Mouse (Mus musculus): ENCODE measurements around the gene Vav3.
A peak's percentile ranks its signal among the peaks of the same experiment; 100 is the strongest.

The Vav3 gene

GRCm38 (mm10) chr3:109578347-109578746 is 237.9 kb downstream of the Vav3 start:
- DNase-seq (ENCODE audit: low spot score): no peak

- no peak for DNase-seq (ENCODE audit: low spot score)
These were observed 238.5 kb downstream of the Vav3 start for GRCm38 (mm10) chr3:109578983-109579382.

- no peak for DNase-seq (ENCODE audit: low spot score)
These were observed 245.5 kb downstream of the Vav3 start for GRCm38 (mm10) chr3:109585946-109586345.

DNA sequence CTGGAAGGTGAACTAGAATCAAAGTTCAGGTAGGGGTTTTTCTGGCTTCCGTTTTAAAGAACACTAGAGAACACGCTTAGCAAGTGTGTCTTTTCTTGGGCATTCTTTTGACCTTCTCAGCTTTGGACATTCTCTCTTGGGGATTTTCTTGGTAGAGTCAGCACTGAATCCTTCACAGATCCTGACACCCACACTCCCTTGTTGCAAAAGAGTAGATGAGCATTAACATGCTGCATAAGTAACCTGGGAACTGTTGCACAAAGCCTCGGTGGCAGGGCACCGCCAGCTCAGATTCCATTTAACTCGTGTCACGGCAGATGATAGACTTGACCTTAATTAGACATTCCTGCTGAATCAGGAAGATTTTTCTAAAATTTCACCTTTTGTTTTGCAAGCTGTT is 252.5 kb downstream of the Vav3 start:
- DNase-seq (ENCODE audit: low spot score): no peak

DNA sequence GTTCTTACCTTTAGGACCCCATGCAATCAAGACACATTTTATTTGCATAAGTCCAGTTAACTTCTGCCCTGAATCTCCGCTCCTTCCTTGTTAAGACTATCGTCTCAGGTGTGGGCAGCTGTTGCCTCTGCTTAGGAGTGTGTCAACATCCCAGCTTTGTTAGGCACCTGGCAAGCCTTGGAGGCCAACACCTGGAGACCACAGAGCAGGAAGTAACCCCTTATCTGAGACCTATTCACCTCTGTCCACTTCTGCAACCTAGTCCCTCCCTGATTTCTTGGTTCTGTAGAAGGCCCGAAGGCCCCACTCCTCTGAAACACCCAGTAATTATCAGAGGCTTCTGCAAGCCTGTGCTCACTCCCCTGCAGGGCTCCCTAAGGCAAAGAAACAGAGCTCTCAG is 255.6 kb downstream of the Vav3 start:
- no peak for DNase-seq (ENCODE audit: low spot score)

GRCm38 (mm10) chr3:109600699-109601451 is 260.4 kb downstream of the Vav3 start:
- DNase-seq (ENCODE audit: low spot score): no peak

- no peak for DNase-seq (ENCODE audit: low spot score)
These were observed 262.3 kb downstream of the Vav3 start for GRCm38 (mm10) chr3:109602753-109603152.

DNA sequence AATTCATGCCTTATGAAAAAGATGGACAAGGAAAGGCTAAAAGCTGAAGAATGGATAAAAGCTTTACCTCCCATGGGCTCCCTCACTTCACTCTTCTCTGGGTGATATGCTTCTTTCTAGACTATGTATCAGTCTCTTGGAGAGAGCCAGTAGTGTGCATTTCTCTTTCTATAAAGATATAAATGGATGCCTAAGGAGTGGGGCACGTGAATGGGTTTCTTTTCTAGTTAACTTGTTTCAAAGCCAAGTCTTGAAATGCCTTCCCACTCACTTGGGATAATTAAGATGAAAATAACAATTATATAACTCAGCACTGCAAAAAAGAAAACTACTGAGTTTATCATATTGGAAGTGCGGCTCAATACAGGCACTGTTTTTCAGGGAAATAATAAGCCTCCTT is 265.7 kb downstream of the Vav3 start:
- no peak for DNase-seq (ENCODE audit: low spot score)

DNA sequence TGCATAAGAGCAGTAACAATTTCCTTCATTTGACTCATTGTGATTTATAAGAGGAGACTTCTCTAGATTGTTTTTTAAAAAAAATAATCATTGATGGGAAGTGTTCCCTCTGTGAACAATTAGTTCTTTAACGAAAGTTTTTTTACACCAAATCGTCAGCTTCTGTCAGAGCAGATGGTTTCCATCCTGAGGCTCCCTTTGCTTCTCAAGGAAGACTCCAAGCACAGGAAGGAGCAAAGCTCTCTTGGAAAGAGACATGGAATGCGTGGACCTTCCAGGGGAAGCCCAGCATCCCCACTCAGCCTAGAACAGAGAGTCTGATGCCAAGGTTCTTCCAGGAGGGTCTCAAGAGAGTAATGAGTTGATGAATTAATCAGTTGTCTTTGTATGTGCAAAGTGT is 281.3 kb downstream of the Vav3 start:
- DNase-seq (ENCODE audit: low spot score): no peak

- DNase-seq (ENCODE audit: low spot score): no peak
These were observed 281.9 kb downstream of the Vav3 start for GRCm38 (mm10) chr3:109622361-109622760.

DNA sequence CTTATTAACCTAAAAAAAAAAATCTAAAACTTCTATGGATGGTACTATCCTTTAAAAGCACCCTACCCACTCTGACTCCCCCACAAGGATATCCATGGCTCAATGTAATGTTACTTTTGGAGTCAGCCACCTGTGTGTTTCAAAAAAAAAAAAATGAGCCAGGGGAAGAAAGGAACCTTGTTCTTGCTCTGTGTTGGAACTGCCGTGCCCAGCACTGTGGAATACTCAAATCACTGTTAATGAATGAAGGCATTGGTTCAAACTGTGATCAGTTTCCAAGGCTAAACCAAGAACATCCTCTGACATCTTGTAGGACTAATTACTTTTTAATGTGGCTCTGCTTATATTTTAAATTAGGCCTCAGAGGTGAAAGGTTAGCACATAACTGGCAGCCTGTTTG is 282.4 kb downstream of the Vav3 start:
- DNase-seq (ENCODE audit: low spot score): no peak

GRCm38 (mm10) chr3:109623770-109624169 is 283.3 kb downstream of the Vav3 start:
- DNase-seq (ENCODE audit: low spot score): no peak

DNA sequence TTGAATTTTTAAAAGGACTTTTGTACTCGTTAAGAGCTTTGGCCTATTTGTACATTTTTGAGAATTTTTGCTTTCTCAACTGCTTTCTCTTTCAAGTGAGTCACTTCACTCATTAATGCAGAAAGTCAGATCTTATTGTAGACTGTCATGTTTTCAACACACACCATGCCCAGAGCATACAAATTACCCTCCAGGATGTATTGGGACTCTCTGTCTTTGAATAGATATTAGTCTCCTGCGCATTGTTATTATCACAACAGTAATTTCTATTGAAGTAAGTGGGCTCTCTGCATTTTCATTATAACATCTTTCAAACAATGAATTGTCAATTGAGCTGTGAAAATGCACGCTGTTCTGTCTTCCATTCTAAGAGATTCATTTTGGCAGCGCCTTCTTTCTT is 295.6 kb downstream of the Vav3 start:
- no peak for DNase-seq (ENCODE audit: low spot score)

- DNase-seq (ENCODE audit: low spot score): peak; percentile 69
These were observed 298.9 kb downstream of the Vav3 start for GRCm38 (mm10) chr3:109639386-109639785.

- no peak for DNase-seq (ENCODE audit: low spot score)
These were observed 300.3 kb downstream of the Vav3 start for GRCm38 (mm10) chr3:109640796-109641195.

DNA sequence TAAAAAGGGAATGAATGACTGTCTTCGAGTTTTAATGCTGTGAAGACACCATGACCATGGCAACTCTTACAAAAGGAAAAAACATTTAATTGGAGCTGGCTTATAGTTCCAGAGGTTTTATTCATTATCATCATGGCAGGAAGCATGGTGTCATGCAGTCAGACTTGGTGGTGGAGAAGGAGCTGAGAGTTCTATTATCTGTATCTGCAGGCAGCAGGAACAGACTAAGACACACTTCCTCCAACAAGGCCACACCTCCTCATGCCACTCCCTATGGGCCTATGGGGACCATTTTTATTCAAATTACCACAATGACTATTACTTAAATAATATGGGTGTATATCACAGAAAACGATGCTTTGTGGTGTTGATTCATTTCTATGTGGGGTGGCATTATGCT is 307.8 kb downstream of the Vav3 start:
- DNase-seq (ENCODE audit: low spot score): no peak

DNA sequence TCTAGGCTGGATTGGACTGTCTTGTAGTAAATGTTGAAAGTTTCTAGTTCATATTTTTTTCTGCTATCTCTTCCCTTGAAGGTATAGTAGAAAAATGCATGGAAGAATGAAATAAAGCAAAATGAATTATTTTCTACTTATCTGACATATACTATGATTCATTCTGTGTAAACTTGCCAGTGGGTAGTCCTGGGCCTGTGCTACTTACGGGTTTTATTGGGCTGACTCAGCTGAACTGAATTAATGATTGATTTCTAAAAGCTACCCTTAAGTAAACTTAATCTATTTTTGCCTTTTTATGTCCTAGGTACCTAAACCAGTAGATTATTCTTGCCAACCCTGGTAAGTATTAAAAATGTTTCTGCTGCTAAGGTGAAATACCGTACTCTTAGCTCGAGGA is 311.0 kb downstream of the Vav3 start:
- no peak for DNase-seq (ENCODE audit: low spot score)

DNA sequence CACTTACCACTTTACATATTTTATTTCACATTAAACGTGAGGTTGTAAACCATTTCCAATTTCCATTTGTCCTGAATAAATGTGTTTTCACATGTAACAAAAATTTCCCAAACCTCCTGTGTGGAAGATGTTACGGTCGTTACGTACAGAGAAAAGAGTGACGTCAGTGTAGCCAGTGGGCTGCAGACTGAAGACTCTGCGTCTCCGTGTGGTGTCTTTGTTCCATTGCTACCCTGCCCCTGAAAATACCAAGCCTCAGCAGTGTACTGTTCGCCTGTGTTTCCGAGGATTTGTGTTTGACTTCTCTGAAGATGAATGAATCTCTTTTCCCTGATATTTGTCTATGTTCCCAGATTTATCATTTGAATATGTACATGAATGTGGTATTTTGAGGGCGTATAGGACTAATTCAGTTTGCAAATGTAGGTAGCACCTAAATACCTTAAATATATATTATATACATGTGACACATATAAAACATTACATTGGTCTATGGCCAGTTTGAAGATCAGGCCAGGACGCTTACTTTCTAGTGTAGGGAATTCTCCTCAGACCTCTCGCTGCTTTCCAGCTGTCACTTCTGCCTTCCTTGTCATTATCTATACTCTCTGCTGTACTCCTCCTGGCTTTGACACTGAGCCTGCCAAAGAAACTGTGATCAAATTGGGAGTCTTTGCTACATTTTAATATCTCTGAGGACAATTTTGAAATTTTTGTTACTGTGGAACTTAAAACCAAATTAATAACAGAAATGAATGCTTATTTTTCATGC is 312.6 kb downstream of the Vav3 start:
- no peak for DNase-seq (ENCODE audit: low spot score)

DNA sequence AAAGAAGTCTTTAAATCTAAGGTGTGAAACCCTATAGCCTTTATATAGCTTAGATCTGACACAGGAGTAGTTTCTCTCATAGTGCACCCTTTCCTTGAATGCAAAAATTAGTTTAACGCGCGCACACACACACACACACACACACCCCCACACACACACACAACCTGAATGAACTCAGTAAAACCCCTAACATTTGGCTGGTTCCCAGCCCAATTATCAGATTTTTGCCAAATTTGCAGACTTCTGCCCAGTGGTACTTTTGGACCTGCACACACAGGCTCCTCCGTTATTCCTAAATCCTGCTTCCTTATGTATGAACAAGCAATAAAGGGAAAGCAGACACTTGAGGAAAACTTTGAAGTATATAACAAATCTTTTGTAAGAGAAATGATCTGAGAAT is 313.9 kb downstream of the Vav3 start:
- no peak for DNase-seq (ENCODE audit: low spot score)

DNA sequence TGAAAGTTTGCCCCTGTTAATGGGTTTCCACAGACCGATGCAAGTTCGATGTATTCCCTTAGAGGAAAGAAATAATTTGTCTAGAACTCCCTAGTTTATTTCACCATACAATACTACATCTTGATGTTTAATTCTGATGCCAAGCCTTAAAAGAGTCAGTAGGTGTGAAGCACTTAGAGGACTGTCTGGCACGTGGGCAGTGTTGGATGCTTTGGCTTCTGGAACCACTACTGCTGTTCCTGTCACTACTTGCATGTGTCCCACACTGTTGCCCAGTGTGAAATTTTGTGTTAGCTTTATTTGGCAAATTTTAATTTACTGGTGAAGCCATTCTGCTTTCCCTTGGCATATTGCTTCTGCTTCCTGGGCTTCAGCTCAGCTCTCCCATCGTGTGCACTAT is 331.3 kb downstream of the Vav3 start:
- no peak for DNase-seq (ENCODE audit: low spot score)

DNA sequence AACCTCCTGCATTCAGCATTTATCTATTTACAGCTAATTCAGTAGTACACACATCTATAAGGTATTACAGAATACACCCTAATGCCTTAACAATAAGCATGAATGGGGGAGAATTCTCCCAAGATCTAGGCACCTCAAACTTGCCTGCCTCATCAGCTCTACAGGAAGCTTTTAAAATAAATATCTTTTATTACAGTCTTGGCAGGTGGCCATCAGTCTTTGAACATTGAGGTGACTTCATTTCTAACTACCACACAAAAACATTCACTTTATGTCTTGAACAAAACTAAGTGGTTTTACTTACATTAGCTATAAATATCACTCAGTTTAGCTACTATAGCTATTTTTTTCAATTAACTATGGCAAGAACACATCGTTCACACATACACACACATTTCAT is 332.5 kb downstream of the Vav3 start:
- DNase-seq (ENCODE audit: low spot score): no peak

DNA sequence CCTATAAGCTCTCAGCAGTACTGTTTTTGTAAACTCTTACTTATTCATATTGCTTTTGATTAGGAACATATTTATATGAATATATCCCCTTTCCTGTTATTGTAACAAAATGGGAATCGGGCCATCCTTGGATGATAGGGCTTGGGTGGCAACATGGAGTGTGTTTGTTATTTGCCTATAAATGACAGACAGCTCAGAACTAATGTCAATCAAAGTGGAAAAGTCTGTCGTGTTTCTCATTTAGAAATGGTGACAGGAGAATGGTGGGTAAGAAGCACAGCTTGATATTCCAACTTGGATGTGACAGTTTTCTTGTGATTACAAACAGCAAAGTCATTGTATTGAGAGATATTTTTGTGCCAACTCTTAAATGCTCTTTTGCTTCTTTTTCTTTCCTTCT is 339.8 kb downstream of the Vav3 start:
- no peak for DNase-seq (ENCODE audit: low spot score)

DNA sequence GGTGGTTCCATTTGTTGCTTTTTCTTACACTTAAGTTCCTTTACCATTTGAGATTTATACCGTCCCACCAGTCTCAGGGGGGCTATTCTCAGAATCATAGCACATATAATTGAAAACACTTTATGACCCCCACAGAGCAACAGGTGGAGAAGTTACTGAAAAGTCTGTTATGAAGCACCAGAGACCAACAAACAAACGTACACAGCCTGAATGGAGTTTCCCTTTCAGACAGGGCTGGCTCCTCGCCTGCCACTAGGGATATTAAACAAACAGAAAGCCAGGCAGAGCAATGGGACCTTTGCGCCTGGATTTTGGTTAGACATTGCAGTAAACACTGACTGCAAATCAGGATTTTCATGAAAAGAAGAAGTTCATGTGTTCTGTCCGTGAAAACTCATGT is 341.4 kb downstream of the Vav3 start:
- no peak for DNase-seq (ENCODE audit: low spot score)
